Mouse (Mus musculus): ENCODE results near the gene Myo1e. TPM values are rescaled to one million over a fixed set of nuclear protein-coding genes. Genes with fewer than 3 reads are reported as not detected.

Myo1e gene
- polyA plus RNA-seq, 1 experiment from 2014 or later: 23.2 TPM

Small RNA genes within 50 kb of the gene (microRNA-seq; reads per million reads assigned to microRNA genes)
- 1.7 reads per million for gene Mir5626

Other genes with a start within 250 kb of the Myo1e start
- gene Bnip2, start 217.9 kb upstream of the Myo1e start, polyA plus RNA-seq (2015; fragmentation: Nextera tagmentation; extraction: Ambion mirVana): 103 and 122 TPM in 2 replicates
- gene Gtf2a2, start 194.8 kb upstream of the Myo1e start, polyA plus RNA-seq (2015; fragmentation: Nextera tagmentation; extraction: Ambion mirVana): 205 and 221 TPM in 2 replicates
- 0.07 TPM in 1 of 2 replicates, not detected in the other for gene Gcnt3, start 169.3 kb upstream of the Myo1e start, polyA plus RNA-seq (2015; fragmentation: Nextera tagmentation; extraction: Ambion mirVana)
- 8.5 and 12.1 TPM in 2 replicates for gene Fam81a, start 64.8 kb upstream of the Myo1e start, polyA plus RNA-seq (2015; fragmentation: Nextera tagmentation; extraction: Ambion mirVana)
- gene Ccnb2, start 214.2 kb downstream of the Myo1e start, polyA plus RNA-seq (2015; fragmentation: Nextera tagmentation; extraction: Ambion mirVana): 180 and 193 TPM in 2 replicates